Mouse (Mus musculus) ES-E14 (cell line): Measurements from ENCODE around the gene Fgr.

Experiments
- CHD2 ChIP-seq: IDR thresholded peaks from 2 replicates; pipeline ENCODE4 v1.6.1; 2014; ENCODE audit warnings: mild to moderate bottlenecking, low read depth, low read length, inconsistent platforms
- HCFC1 ChIP-seq: IDR thresholded peaks from 2 replicates; pipeline ENCODE4 v1.6.1; 2012; ENCODE audit warnings: low read length, inconsistent platforms, borderline replicate concordance; ENCODE audit not compliant: insufficient read depth
- MAFK ChIP-seq: IDR thresholded peaks from 2 replicates; pipeline ENCODE4 v1.6.1; 2014; ENCODE audit warnings: mild to moderate bottlenecking, low read depth, low read length, inconsistent platforms; ENCODE audit not compliant: insufficient read depth
- ZC3H11A ChIP-seq: IDR thresholded peaks from 2 replicates; pipeline ENCODE4 v1.6.1; 2012; ENCODE audit warnings: low read depth, mild to moderate bottlenecking, inconsistent platforms, low read length, borderline replicate concordance
- ZNF384 ChIP-seq: IDR thresholded peaks from 2 replicates; pipeline ENCODE4 v1.6.1; 2012; ENCODE audit warnings: low read depth, low read length, inconsistent platforms

DNA sequence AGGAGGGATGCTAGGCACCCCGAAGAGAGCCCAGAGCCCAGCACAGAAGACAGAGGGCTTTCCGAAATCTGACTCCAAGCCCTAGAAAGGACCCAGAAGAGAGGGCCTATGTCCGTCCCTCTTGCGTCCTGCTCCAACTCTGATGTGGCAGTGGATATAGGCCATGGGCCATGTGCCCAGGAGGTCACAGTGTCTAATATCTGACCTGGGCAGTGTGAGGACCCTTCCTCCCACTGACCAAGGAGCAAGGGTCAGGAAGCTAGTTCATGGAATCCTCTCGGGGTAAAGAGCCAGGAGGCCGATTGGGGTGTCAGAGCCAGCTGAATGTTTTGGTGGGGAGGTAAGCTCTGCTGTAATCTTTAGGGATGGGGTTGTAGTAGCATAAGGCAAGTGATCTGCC, 55.0 kb downstream of the Fgr start:
- no peak for TF ChIP-seq ZNF384
- TF ChIP-seq ZC3H11A: no peak
- TF ChIP-seq CHD2: no peak
- no peak for TF ChIP-seq MAFK
- no peak for TF ChIP-seq HCFC1
